Mouse (Mus musculus): Measurements from ENCODE around the gene Gm11115. TPM values are rescaled to one million over a fixed set of nuclear protein-coding genes. Genes with fewer than 3 reads are reported as not detected.

The Gm11115 gene
- polyA plus RNA-seq (2015; fragmentation: Nextera tagmentation; extraction: Ambion mirVana), result not detected in 2 replicates

GRCm38 (mm10) chr5:88153999-88154398 lies at the start of gene Gm11115:
TSS of gene Gm11115 (minus strand) at chr5:88154099.
- Histone ChIP-seq H3K4me3 (ENCODE audit: low read depth, low read length) (no peak within 1 kb of the TSS), H3K27me3 (ENCODE audit: control insufficient read depth, insufficient read depth, low read length) (no peaks in the 10 kb centered on the region), H3K36me3 (ENCODE audit: control insufficient read depth, insufficient read depth, low read length) (no peaks in the 10 kb centered on the region), H3K9me3 (ENCODE audit: control insufficient read depth, low read length) (no peaks in the 10 kb centered on the region), H3K4me2 (replicated peaks; ENCODE audit: low read depth) (no peak within 1 kb of the TSS), H3K4me1 (replicated peaks; ENCODE audit: control insufficient read depth, insufficient read depth) (no peaks in the 10 kb centered on the region), H3K9ac (ENCODE audit: low read length) (no peak within 1 kb of the TSS), H3K27ac (replicated peaks) (no peak within 1 kb of the TSS)
- ATAC-seq (ENCODE audit: low FRiP score, low TSS enrichment), result no peak
- TF ChIP-seq CTCF (IDR thresholded peaks at IDR 0.05; ENCODE audit: low read depth), result no peak
- no peak for TF ChIP-seq EP300 (optimal IDR thresholded peaks at IDR 0.05)
- no peak for DNase-seq (ENCODE audit: low spot score)

GRCm38 (mm10) chr5:88111430-88111829 lies 42.5 kb downstream of the Gm11115 start, which contains the start of gene Gm11116:
TSS of gene Gm11116 (minus strand) at chr5:88111530.
- Histone ChIP-seq H3K27me3 (ENCODE audit: control insufficient read depth, insufficient read depth, low read length) (no peaks in the 10 kb centered on the region), H3K4me2 (replicated peaks; ENCODE audit: low read depth) (no peak within 1 kb of the TSS), H3K27ac (replicated peaks) (no peak within 1 kb of the TSS), H3K36me3 (ENCODE audit: control insufficient read depth, insufficient read depth, low read length) (no peaks in the 10 kb centered on the region), H3K4me3 (ENCODE audit: low read depth, low read length) (no peak within 1 kb of the TSS), H3K9me3 (ENCODE audit: control insufficient read depth, low read length) (no peaks in the 10 kb centered on the region), H3K9ac (ENCODE audit: low read length) (no peak within 1 kb of the TSS), H3K4me1 (replicated peaks; ENCODE audit: control insufficient read depth, insufficient read depth) (no peaks in the 10 kb centered on the region)
- DNase-seq (ENCODE audit: low spot score) (no peak), ATAC-seq (ENCODE audit: low FRiP score, low TSS enrichment) (no peak)
- no peak for TF ChIP-seq EP300 (optimal IDR thresholded peaks at IDR 0.05)
- no peak for TF ChIP-seq CTCF (IDR thresholded peaks at IDR 0.05; ENCODE audit: low read depth)
- 82% methylated on average over 1 of the region's 1 CpGs for whole genome bisulfite sequencing

Other genes starting within 250 kb of the Gm11115 start
- 1.1 and 2.4 TPM in 2 replicates for gene Csn3, start 228.5 kb downstream of the Gm11115 start, polyA plus RNA-seq (2015; fragmentation: Nextera tagmentation; extraction: Ambion mirVana)
- not detected in 2 replicates for gene 2310003L06Rik, start 184.6 kb downstream of the Gm11115 start, polyA plus RNA-seq (2015; fragmentation: Nextera tagmentation; extraction: Ambion mirVana)
- not detected in 2 replicates for gene Gm28434, start 184.6 kb downstream of the Gm11115 start, polyA plus RNA-seq (2015; fragmentation: Nextera tagmentation; extraction: Ambion mirVana)
- not detected in 2 replicates for gene Cabs1, start 174.7 kb downstream of the Gm11115 start, polyA plus RNA-seq (2015; fragmentation: Nextera tagmentation; extraction: Ambion mirVana)
- gene Smr3a, start 151.6 kb downstream of the Gm11115 start, polyA plus RNA-seq (2015; fragmentation: Nextera tagmentation; extraction: Ambion mirVana), result not detected in 2 replicates
- gene Smr2, start 67.5 kb downstream of the Gm11115 start, polyA plus RNA-seq (2015; fragmentation: Nextera tagmentation; extraction: Ambion mirVana), result not detected in 2 replicates
- not detected in 2 replicates for gene Gm11116, start 42.6 kb downstream of the Gm11115 start, polyA plus RNA-seq (2015; fragmentation: Nextera tagmentation; extraction: Ambion mirVana)
- not detected in 2 replicates for gene Gm7714, start 114.8 kb upstream of the Gm11115 start, polyA plus RNA-seq (2015; fragmentation: Nextera tagmentation; extraction: Ambion mirVana)
- not detected in 2 replicates for gene Prol1, start 163.2 kb upstream of the Gm11115 start, polyA plus RNA-seq (2015; fragmentation: Nextera tagmentation; extraction: Ambion mirVana)
- gene Amtn, start 222.0 kb upstream of the Gm11115 start, polyA plus RNA-seq (2015; fragmentation: Nextera tagmentation; extraction: Ambion mirVana), result not detected in 2 replicates

Measured in stomach, postnatal 0 days (tissue).